Mouse (Mus musculus) A20 (cell line): Measurements from ENCODE around the gene Wdr44.
"Not testable (repeated sequence)": the region's sequence is repeated elsewhere in the genome, so short reads cannot be mapped to it uniquely, and the experiment has no call there.

Experiments
- DNase-seq: peaks from one replicate; pipeline ENCODE4 v3.0.0-alpha.2; 2011; ENCODE audit warnings: low read depth, low spot score

Gene Wdr44

GRCm38 (mm10) chrX:23833784-23834183 lies 140.9 kb downstream of the Wdr44 start:
- not testable (repeated sequence) for DNase-seq

GRCm38 (mm10) chrX:23840921-23841320 lies 148.1 kb downstream of the Wdr44 start:
- no peak for DNase-seq
